Mouse (Mus musculus) urinary bladder, postnatal 4 days (tissue): ENCODE data around the gene Mgat4e.

ENCODE experiments used
- DNase-seq, 2 experiments: peaks; one replicate each; pipeline ENCODE4 v3.0.0; 2021 to 2022; ENCODE audit warnings: low spot score in 2 of 2

Gene Mgat4e

GRCm38 (mm10) chr1:134513876-134514590, 35.4 kb downstream of the Mgat4e start:
- no peak for DNase-seq

GRCm38 (mm10) chr1:134513312-134513860, 36.1 kb downstream of the Mgat4e start:
- DNase-seq, result peak; percentile 50 to 69

GRCm38 (mm10) chr1:134512584-134512983, 36.9 kb downstream of the Mgat4e start:
- no peak for DNase-seq

- DNase-seq, result no peak
These were observed 37.3 kb downstream of the Mgat4e start for GRCm38 (mm10) chr1:134512183-134512582.

- DNase-seq, result no peak
These were observed 39.5 kb downstream of the Mgat4e start for GRCm38 (mm10) chr1:134510018-134510417.

GRCm38 (mm10) chr1:134506201-134506600, 43.3 kb downstream of the Mgat4e start:
- no peak for DNase-seq

GRCm38 (mm10) chr1:134500916-134501315, 48.6 kb downstream of the Mgat4e start:
- no peak for DNase-seq

- DNase-seq, result no peak
These were observed 53.5 kb downstream of the Mgat4e start for GRCm38 (mm10) chr1:134495991-134496390.

GRCm38 (mm10) chr1:134495216-134495539, 54.3 kb downstream of the Mgat4e start:
- no peak for DNase-seq

- DNase-seq, result peak; percentile 99
These were observed 54.9 kb downstream of the Mgat4e start, which contains the start of gene Rabif for GRCm38 (mm10) chr1:134494428-134495215. Gene Rabif, plus strand, starts transcription at chr1:134494648.

GRCm38 (mm10) chr1:134493956-134494355, 55.5 kb downstream of the Mgat4e start:
- no peak for DNase-seq

GRCm38 (mm10) chr1:134493496-134493895, 56.0 kb downstream of the Mgat4e start:
- DNase-seq, result no peak

- DNase-seq, result no peak
These were observed 57.2 kb downstream of the Mgat4e start for GRCm38 (mm10) chr1:134492276-134492675.
